Mouse (Mus musculus) common myeloid progenitor, adult 5-6 weeks (primary cell): ENCODE measurements around the gene Cyp2c68. TPM values are rescaled to one million over a fixed set of nuclear protein-coding genes. Genes with fewer than 3 reads are reported as not detected.
"Not testable (repeated sequence)": the region's sequence is repeated elsewhere in the genome, so short reads cannot be mapped to it uniquely, and the experiment has no call there.

Experiments used
- ATAC-seq: replicated peaks from 2 replicates; pipeline ENCODE4 v1.8.0; 2016; ENCODE audit warnings: low read depth, mild to moderate bottlenecking, moderate TSS enrichment, inconsistent platforms; ENCODE audit not compliant: poor library complexity, severe bottlenecking
- total RNA-seq: library from RNA; stranded (forward); fragments of 200-1000, 187-1606 nt; gene quantifications from 2 replicates; pipeline ENCODE4 v1.2.3, GENCODE M21; 2017

Cyp2c68 gene
- not detected in 2 replicates for total RNA-seq

DNA sequence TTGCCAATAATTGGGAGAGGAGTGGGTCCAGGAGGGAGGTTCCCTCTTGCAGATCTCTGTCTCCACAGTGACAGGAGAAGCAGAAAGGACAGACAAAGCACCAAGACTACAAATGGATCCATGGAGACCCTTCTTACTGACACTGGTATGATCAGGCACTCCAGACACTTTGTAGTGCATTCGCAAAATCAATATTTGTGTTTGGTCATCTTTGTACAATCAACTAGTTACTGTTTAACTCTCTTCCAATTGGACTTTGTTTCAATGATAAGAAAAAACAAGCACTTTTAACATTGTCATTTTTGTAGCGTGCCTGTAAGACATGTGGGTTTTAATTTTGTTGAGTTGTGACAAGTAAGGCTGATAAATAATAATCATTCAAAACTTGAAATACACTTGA lies at the start of gene Cyp2c68:
Cyp2c68 (minus strand) TSS at position 135 of the 400 bp plus-strand sequence.
- no peak for ATAC-seq

- not testable (repeated sequence) for ATAC-seq
These were observed 44.6 kb upstream of the Cyp2c68 start for GRCm38 (mm10) chr19:39785458-39785857.

- ATAC-seq: no peak
These were observed 4.5 kb upstream of the Cyp2c68 start for GRCm38 (mm10) chr19:39745357-39745756.

DNA sequence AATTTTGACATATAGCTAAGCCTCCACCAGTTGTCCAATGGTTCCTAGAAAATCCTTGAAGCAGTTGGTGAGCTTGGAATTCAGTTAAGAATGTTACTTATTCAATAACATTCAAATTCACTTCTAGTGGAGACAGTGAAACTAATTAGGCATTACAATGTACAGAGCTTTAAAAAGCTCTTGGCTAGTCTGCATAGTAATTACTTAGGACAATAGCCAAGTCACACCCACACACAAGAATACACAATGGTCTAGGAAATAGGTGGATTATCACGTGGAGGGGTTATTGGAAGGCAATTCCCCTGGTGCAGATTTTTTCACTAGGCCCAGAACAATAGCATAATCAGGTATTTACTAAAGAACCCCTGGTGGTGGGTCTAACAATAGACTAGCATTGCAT lies 3.5 kb upstream of the Cyp2c68 start:
- ATAC-seq: not testable (repeated sequence)

DNA sequence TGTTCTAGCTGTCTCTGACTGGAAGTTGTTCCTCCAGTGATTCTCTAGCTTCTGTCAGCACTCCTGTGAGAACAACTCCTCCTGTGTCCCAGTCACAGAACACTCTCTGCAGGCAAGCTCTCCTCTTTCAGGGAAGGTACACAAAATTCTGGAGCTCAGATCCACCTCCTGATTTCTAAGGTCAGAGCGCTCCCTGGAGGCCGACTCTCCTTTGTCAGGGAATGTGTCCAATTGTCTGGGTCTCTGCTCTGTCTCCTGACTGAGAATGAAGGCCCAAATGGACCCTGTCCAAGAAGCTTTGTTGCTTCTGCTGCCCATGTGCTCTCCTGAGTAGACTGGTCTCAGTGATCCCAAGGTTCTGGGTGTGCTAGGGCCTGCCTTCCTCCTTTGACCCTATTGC lies 29.7 kb downstream of the Cyp2c68 start:
- not testable (repeated sequence) for ATAC-seq

DNA sequence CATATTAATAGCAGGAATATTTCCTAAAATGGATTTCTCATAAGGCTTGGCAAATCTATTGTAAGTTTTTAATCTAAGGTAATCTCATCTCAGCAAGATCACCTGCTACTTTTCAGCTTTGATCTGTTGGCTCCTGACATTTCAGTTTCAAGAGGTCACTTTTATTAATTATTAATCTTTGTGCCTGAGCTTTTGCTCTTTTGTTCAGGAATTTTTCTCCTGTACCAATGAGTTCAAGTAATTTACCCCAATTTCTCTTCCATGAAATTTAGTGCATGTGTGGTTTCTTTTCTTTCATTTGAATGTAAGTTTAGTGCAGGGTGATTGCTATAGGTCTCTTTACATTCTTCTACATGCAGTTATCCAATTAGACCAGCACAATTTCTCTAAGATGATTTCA lies 75.2 kb downstream of the Cyp2c68 start:
- ATAC-seq: not testable (repeated sequence)

DNA sequence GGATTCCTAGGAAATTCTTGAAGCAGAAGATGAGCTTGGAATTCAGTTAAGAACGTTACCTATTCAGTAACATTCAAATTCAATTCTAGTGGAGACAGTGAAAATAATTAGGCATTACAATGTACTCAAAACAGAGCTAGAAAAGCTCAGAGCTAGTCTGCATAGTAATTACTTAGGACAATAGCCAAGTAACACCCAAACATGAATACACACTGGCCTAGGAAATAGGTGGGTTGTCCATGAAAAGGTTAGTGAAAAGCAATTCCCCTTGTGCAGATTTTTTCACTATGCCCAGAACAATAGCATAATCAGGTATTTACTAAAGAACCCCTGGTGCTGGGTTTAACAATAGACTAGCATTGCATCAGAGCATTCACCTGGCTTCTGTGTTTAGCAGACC lies 88.5 kb downstream of the Cyp2c68 start:
- no peak for ATAC-seq

- no peak for ATAC-seq
These were observed 91.9 kb downstream of the Cyp2c68 start, which contains the start of gene Cyp2c67 for GRCm38 (mm10) chr19:39648938-39649337. Gene Cyp2c67 (minus strand): TSS chr19:39649051.

GRCm38 (mm10) chr19:39647519-39647918 lies 93.3 kb downstream of the Cyp2c68 start:
- ATAC-seq: no peak

DNA sequence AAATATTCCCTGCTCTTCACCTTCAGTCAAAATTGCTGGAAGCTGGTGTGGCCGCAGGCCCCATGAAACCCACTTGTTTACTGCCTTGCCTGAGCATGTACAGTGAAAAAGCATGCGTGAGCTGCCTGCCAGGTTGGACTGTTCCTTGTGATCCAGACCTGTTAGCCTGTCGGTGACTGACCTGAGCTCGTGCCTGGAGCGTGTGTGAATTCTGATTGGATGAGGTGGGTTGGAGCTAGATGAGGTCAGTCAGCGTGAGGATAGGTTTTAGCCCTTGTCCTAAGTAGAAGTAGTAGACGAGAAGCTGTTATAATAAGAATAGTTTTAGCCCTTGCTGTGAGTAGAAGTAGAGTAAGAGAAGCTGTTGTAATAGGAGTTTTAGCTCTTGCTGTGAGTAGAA lies 96.3 kb downstream of the Cyp2c68 start:
- not testable (repeated sequence) for ATAC-seq

Other genes with a start within 250 kb of the Cyp2c68 start
- not detected in 2 replicates for gene Cyp2c39, start 230.2 kb downstream of the Cyp2c68 start, total RNA-seq
- not detected in 2 replicates for gene Cyp2c67, start 92.0 kb downstream of the Cyp2c68 start, total RNA-seq
- not detected in 2 replicates for gene Cyp2c40, start 71.8 kb upstream of the Cyp2c68 start, total RNA-seq
- not detected in 2 replicates for gene Cyp2c69, start 145.7 kb upstream of the Cyp2c68 start, total RNA-seq